8 mouse cellular contexts compared by ENCODE assay signal in the genomic region with DNA sequence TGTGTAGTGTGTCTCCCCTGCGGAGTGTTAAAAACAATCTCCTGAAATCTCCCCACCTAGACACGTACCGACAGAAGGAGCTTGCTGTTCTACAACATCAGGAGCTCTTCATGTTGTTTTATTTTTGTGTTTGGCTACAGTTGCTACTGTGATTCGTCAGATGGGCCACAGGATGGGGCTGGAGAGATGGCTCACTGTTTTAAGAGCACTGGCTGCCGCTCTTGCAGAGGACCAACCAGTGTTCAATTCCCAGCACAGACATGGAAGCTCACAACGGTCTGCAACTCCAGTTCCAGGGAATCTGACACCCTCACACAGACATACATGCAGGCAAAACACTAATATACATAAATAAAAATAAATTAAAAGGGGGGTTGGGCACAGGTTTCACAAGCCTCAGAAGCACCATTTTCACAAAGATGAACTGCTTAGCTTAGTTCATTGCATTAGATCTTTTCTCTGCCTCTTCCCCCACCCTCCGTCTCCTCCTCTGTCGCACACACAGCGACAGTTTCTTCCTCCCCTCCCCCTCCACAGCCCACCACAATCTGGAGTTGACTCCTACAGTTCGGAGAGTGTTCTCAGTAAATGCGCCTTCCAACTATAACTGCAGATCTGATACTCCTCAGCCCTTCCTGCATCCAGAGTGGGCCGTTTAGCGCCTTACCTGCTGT. TPM values are rescaled to one million over a fixed set of nuclear protein-coding genes. Genes with fewer than 3 reads are reported as not detected.
DNase-seq lines count a peak whose midpoint lies in the region; ATAC-seq and TF ChIP-seq lines count a peak whose summit lies in the region.

No protein-coding gene starts in this region.

- no peaks in the 10 kb centered on the region for H3K27me3 ChIP-seq in embryonic facial prominence, embryonic 13.5 days

- peak overlapping the region; percentile 10 for H3K4me3 ChIP-seq in layer of hippocampus, adult 2 months
- H3K4me3 ChIP-seq in embryonic facial prominence, embryonic 13.5 days, result peak overlapping the region; percentile 20

- peak; percentile 68 to 76 for DNase-seq in layer of hippocampus, adult 2 months (ENCODE audit: low spot score in 2 of 2)
- DNase-seq in layer of hippocampus, postnatal 10 days (ENCODE audit: low spot score in 2 of 2), result no peak
- DNase-seq in left cerebral cortex, postnatal 14 days (ENCODE audit: low spot score in 2 of 2), result peak; percentile 67 to 75
- DNase-seq in right cerebral cortex, adult 2 months (ENCODE audit: low spot score in 2 of 2), result peak; percentile 73 to 75
- DNase-seq in adrenal gland, postnatal 10 days, result no peak
- no peak for DNase-seq in cerebellum, adult 8-10 months

- 19% methylated on average over 13 of the region's 13 CpGs for WGBS in embryonic facial prominence, embryonic 13.5 days

- ATAC-seq in embryonic facial prominence, embryonic 13.5 days (ENCODE audit: insufficient number of reproducible peaks, insufficient read depth, low FRiP score, low TSS enrichment, low read depth), result no peak
- ATAC-seq in monocyte, adult 5-6 weeks (replicated peaks; ENCODE audit: insufficient number of reproducible peaks, low FRiP score, low TSS enrichment, poor library complexity, severe bottlenecking), result no peak

- H3K9me3 ChIP-seq in embryonic facial prominence, embryonic 13.5 days, result no peaks in the 10 kb centered on the region

- TF ChIP-seq CTCF in layer of hippocampus, adult 2 months (conservative IDR thresholded peaks at IDR 0.05), result peak; percentile 65

- peaks cover 50% of the 10 kb centered on the region for H3K4me1 ChIP-seq in embryonic facial prominence, embryonic 13.5 days

- H3K9ac ChIP-seq in embryonic facial prominence, embryonic 13.5 days, result peak overlapping the region; percentile 62

- peak overlapping the region; percentile 92 for H3K27ac ChIP-seq in layer of hippocampus, adult 2 months
- H3K27ac ChIP-seq in embryonic facial prominence, embryonic 13.5 days, result no peak overlapping the region

- H3K4me2 ChIP-seq in embryonic facial prominence, embryonic 13.5 days, result peak overlapping the region; percentile 46

- H3K36me3 ChIP-seq in embryonic facial prominence, embryonic 13.5 days, result 0 out of 2 replicates have a peak, but pooled peaks cover 9% of the 10 kb centered on the region

- intact Hi-C loops in left cerebral cortex, postnatal 14 days (cut with DNase I), result no loop called here

RNA-seq across cellular contexts. Expression of gene Brd2, which starts 6.0 kb away (rescaled TPM):
- total RNA-seq in layer of hippocampus, adult 2 months (2021), result 100 to 1,000 TPM; 196 to 200 TPM
- total RNA-seq in layer of hippocampus, postnatal 10 days (2021), result 100 to 1,000 TPM; 252 to 263 TPM
- 122 and 142 TPM in 2 replicates for polyA plus RNA-seq in embryonic facial prominence, embryonic 13.5 days (2015; fragmentation: Nextera tagmentation; extraction: Ambion mirVana)
- 100 to 1,000 TPM; 231 to 249 TPM for total RNA-seq in left cerebral cortex, postnatal 14 days (2021)
- total RNA-seq in adrenal gland, postnatal 10 days (2021), result 100 to 1,000 TPM; 170 to 181 TPM
- total RNA-seq in monocyte, adult 5-6 weeks (2017), result 374 to 583 TPM (median 393 TPM) in 3 replicates

RNA-seq across cellular contexts. Expression of gene H2-DMa, which starts 9.1 kb away (rescaled TPM):
- 10 to 100 TPM; 26.2 to 33.1 TPM for total RNA-seq in layer of hippocampus, adult 2 months (2021)
- total RNA-seq in layer of hippocampus, postnatal 10 days (2021), result 10 to 100 TPM; 34.4 to 38.6 TPM
- polyA plus RNA-seq in embryonic facial prominence, embryonic 13.5 days (2015; fragmentation: Nextera tagmentation; extraction: Ambion mirVana), result 17.2 and 17.6 TPM in 2 replicates
- 10 to 100 TPM; 25.8 to 29.1 TPM for total RNA-seq in left cerebral cortex, postnatal 14 days (2021)
- total RNA-seq in adrenal gland, postnatal 10 days (2021), result 10 to 100 TPM in 1 of 2 experiments, 1 to 10 TPM in 1; 8.9 to 15.2 TPM
- 55.9 to 84.5 TPM (median 72.8 TPM) in 3 replicates for total RNA-seq in monocyte, adult 5-6 weeks (2017)

RNA-seq across cellular contexts. Expression of gene H2-DMb2, which starts 14.7 kb away (rescaled TPM):
- under 1 TPM; 0.77 to 0.96 TPM for total RNA-seq in layer of hippocampus, adult 2 months (2021)
- not detected for total RNA-seq in layer of hippocampus, postnatal 10 days (2021)
- 0.67 and 1.1 TPM in 2 replicates for polyA plus RNA-seq in embryonic facial prominence, embryonic 13.5 days (2015; fragmentation: Nextera tagmentation; extraction: Ambion mirVana)
- total RNA-seq in left cerebral cortex, postnatal 14 days (2021), result 1 to 10 TPM; 1.0 to 1.1 TPM
- 1 to 10 TPM; 4.5 to 4.8 TPM for total RNA-seq in adrenal gland, postnatal 10 days (2021)
- total RNA-seq in monocyte, adult 5-6 weeks (2017), result 71.7 to 98.5 TPM (median 90.4 TPM) in 3 replicates

RNA-seq across cellular contexts. Expression of gene H2-DMb1, which starts 24.5 kb away (rescaled TPM):
- total RNA-seq in layer of hippocampus, adult 2 months (2021), result 1 to 10 TPM; 1.8 to 2.5 TPM
- total RNA-seq in layer of hippocampus, postnatal 10 days (2021), result under 1 TPM; 0.69 to 0.91 TPM
- 2.0 and 2.6 TPM in 2 replicates for polyA plus RNA-seq in embryonic facial prominence, embryonic 13.5 days (2015; fragmentation: Nextera tagmentation; extraction: Ambion mirVana)
- 1 to 10 TPM; 1.1 to 1.6 TPM for total RNA-seq in left cerebral cortex, postnatal 14 days (2021)
- total RNA-seq in adrenal gland, postnatal 10 days (2021), result 1 to 10 TPM; 3.6 to 5.8 TPM
- 48.2 to 62.0 TPM (median 61.5 TPM) in 3 replicates for total RNA-seq in monocyte, adult 5-6 weeks (2017)

RNA-seq across cellular contexts. Expression of gene H2-Oa, which starts 36.3 kb away (rescaled TPM):
- under 1 TPM in 1 of 2 experiments, not detected in 1; 0.44 TPM for total RNA-seq in layer of hippocampus, adult 2 months (2021)
- under 1 TPM in 1 of 2 experiments, not detected in 1; 0.34 TPM for total RNA-seq in layer of hippocampus, postnatal 10 days (2021)
- 0.48 and 0.65 TPM in 2 replicates for polyA plus RNA-seq in embryonic facial prominence, embryonic 13.5 days (2015; fragmentation: Nextera tagmentation; extraction: Ambion mirVana)
- total RNA-seq in left cerebral cortex, postnatal 14 days (2021), result under 1 TPM in 1 of 2 experiments, not detected in 1; 0.32 TPM
- total RNA-seq in adrenal gland, postnatal 10 days (2021), result 1 to 10 TPM; 1.4 to 1.5 TPM
- total RNA-seq in monocyte, adult 5-6 weeks (2017), result 7.8 to 18.9 TPM (median 17.6 TPM) in 3 replicates

Comparison
In these comparisons a context has a peak if more than half of its experiments do, and no peak if none do; other contexts are left out.
1. DNase-seq: peak in layer of hippocampus, adult 2 months (2 of 2), left cerebral cortex, postnatal 14 days (2 of 2) and right cerebral cortex, adult 2 months (2 of 2); none in layer of hippocampus, postnatal 10 days (0 of 2), adrenal gland, postnatal 10 days (single experiment) and cerebellum, adult 8-10 months (single experiment).
2. RNA of gene H2-DMb2, which starts 14.7 kb away (total RNA-seq): 71.7 to 98.5 TPM in monocyte, adult 5-6 weeks; 4.5 to 4.8 TPM in adrenal gland, postnatal 10 days, 1.0 to 1.1 TPM in left cerebral cortex, postnatal 14 days, 0.77 to 0.96 TPM in layer of hippocampus, adult 2 months and not detected in layer of hippocampus, postnatal 10 days; every median in the first group is over 10 times any median in the second.